Comparison of ENCODE assay signal across 14 mouse cellular contexts in the genomic region with DNA sequence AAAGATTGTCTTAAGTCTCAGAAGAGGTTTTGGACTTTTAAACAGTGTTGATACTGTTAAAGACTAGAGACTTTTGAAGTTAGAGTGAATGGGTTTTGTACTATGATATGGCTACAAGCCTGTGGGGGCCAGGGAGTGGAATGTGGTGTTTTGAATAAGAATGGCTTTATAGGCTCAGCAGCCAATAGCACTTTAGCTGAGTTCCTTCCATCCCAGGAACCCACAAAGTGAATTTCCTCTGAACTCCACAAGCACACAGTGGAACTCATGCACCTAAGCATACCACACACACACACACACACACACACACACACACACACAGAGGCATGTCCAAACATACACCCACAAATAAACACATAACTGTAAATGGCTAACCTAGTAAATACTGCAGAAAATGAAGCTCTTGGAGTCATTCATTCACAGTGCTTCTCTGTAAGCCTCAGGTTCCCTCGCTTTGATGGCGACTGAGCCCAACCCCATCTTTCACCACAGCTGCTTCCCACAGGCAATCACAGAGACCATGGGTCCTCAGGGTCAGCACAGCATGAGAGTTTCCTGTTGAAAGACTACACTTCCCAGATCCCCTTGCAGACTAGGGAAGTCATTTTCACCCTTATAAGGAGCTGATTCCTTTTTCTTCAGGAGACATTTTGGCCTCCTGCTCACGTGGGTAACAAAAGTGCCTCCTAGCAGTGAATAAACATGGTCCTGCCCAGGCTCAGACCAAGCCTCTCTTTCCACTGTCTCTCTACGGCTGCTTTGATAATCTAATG. TPM values are rescaled to one million over a fixed set of nuclear protein-coding genes. Genes with fewer than 3 reads are reported as not detected.
DNase-seq lines count a peak whose midpoint lies in the region; ATAC-seq and TF ChIP-seq lines count a peak whose summit lies in the region.
"Had no signal": no experiment of that assay in that cellular context is flagged by ENCODE, and none has a peak within 500 bp of the region (broad histone marks: within the 10 kb centered on the region; RNA-seq: fewer than 3 reads in every experiment).

No protein-coding gene starts in this region.

- DNase-seq in hindbrain, postnatal 0 days (ENCODE audit: low spot score): peak; percentile 18
- DNase-seq in hindbrain, embryonic 14.5 days (ENCODE audit: low spot score): no peak
- DNase-seq in neural tube, embryonic 11.5 days (ENCODE audit: low spot score): peak; percentile 33
- no peak for DNase-seq in neural tube, embryonic 10.5 days (ENCODE audit: extremely low spot score, low spot score)
- DNase-seq in embryonic facial prominence, embryonic 14.5 days (ENCODE audit: low spot score): peak; percentile 16
- no peak for DNase-seq in adrenal gland, adult 18-20 months (ENCODE audit: low spot score in 2 of 2)
- no peak for DNase-seq in adrenal gland, adult (ENCODE audit: inconsistent age in 2 of 2, low spot score in 1 of 2)
- no peak for DNase-seq in B cell, adult 2 months
- DNase-seq: adrenal gland, postnatal 14 days; heart, postnatal 4 days; kidney, postnatal 10 days; left cerebral cortex, postnatal 4 days had no signal

- H3K27me3 ChIP-seq in hindbrain, postnatal 0 days (ENCODE audit: insufficient read depth, low read length): no peaks in the 10 kb centered on the region
- no peaks in the 10 kb centered on the region for H3K27me3 ChIP-seq in hindbrain, embryonic 14.5 days (ENCODE audit: control insufficient read depth, insufficient read depth, low read length)
- H3K27me3 ChIP-seq in neural tube, embryonic 11.5 days (ENCODE audit: control insufficient read depth, insufficient read depth, low read length): no peaks in the 10 kb centered on the region
- no peaks in the 10 kb centered on the region for H3K27me3 ChIP-seq in embryonic facial prominence, embryonic 14.5 days (replicated peaks; ENCODE audit: control insufficient read depth, insufficient read depth, low read length)

- H3K4me3 ChIP-seq in hindbrain, postnatal 0 days (ENCODE audit: low read length): no peak overlapping the region
- H3K4me3 ChIP-seq in hindbrain, embryonic 14.5 days (replicated peaks; ENCODE audit: low read length): no peak overlapping the region
- H3K4me3 ChIP-seq in neural tube, embryonic 11.5 days (ENCODE audit: low read depth, low read length): no peak overlapping the region
- H3K4me3 ChIP-seq in embryonic facial prominence, embryonic 14.5 days (ENCODE audit: low read depth, low read length): no peak overlapping the region

- H3K9ac ChIP-seq in hindbrain, postnatal 0 days (replicated peaks; ENCODE audit: low read length): no peak overlapping the region
- no peak overlapping the region for H3K9ac ChIP-seq in hindbrain, embryonic 14.5 days
- no peak overlapping the region for H3K9ac ChIP-seq in neural tube, embryonic 11.5 days (ENCODE audit: low read length)
- H3K9ac ChIP-seq in embryonic facial prominence, embryonic 14.5 days (ENCODE audit: low read depth, low read length): no peak overlapping the region

- H3K27ac ChIP-seq in hindbrain, postnatal 0 days: no peak overlapping the region
- no peak overlapping the region for H3K27ac ChIP-seq in hindbrain, embryonic 14.5 days
- no peak overlapping the region for H3K27ac ChIP-seq in neural tube, embryonic 11.5 days (ENCODE audit: low read depth, low read length)
- no peak overlapping the region for H3K27ac ChIP-seq in embryonic facial prominence, embryonic 14.5 days (replicated peaks; ENCODE audit: low read depth, low read length)

- peak; percentile 55; the same call in 1 of the 2 replicates for ATAC-seq in hindbrain, postnatal 0 days
- no peak for ATAC-seq in hindbrain, embryonic 14.5 days (ENCODE audit: low FRiP score)
- ATAC-seq in neural tube, embryonic 11.5 days (ENCODE audit: insufficient read depth, low FRiP score, low TSS enrichment): no peak
- no peak for ATAC-seq in embryonic facial prominence, embryonic 14.5 days (ENCODE audit: low read depth)

- H3K4me1 ChIP-seq in hindbrain, postnatal 0 days (ENCODE audit: insufficient read depth, low read length): 0 out of 2 replicates have a peak, but pooled peaks cover 6% of the 10 kb centered on the region
- no peaks in the 10 kb centered on the region for H3K4me1 ChIP-seq in hindbrain, embryonic 14.5 days (replicated peaks; ENCODE audit: control insufficient read depth, insufficient read depth, low read length)
- no peaks in the 10 kb centered on the region for H3K4me1 ChIP-seq in neural tube, embryonic 11.5 days (ENCODE audit: control insufficient read depth, insufficient read depth, low read length)
- H3K4me1 ChIP-seq in embryonic facial prominence, embryonic 14.5 days (ENCODE audit: control insufficient read depth, insufficient read depth, low read length): peaks cover 4% of the 10 kb centered on the region; the same call in 1 of the 2 replicates

- H3K4me2 ChIP-seq in hindbrain, postnatal 0 days (ENCODE audit: low read depth, low read length): no peak overlapping the region
- H3K4me2 ChIP-seq in hindbrain, embryonic 14.5 days (replicated peaks): no peak overlapping the region
- H3K4me2 ChIP-seq in neural tube, embryonic 11.5 days (ENCODE audit: low read depth): no peak overlapping the region
- H3K4me2 ChIP-seq in embryonic facial prominence, embryonic 14.5 days (ENCODE audit: low read depth, low read length): no peak overlapping the region

- H3K36me3 ChIP-seq in hindbrain, postnatal 0 days (ENCODE audit: insufficient read depth, low read length): no peaks in the 10 kb centered on the region
- no peaks in the 10 kb centered on the region for H3K36me3 ChIP-seq in hindbrain, embryonic 14.5 days (replicated peaks; ENCODE audit: control insufficient read depth, insufficient read depth)
- no peaks in the 10 kb centered on the region for H3K36me3 ChIP-seq in neural tube, embryonic 11.5 days (ENCODE audit: control insufficient read depth, insufficient read depth, low read length)
- H3K36me3 ChIP-seq in embryonic facial prominence, embryonic 14.5 days (ENCODE audit: control insufficient read depth, insufficient read depth, low read length): no peaks in the 10 kb centered on the region

- no peaks in the 10 kb centered on the region for H3K9me3 ChIP-seq in hindbrain, postnatal 0 days (ENCODE audit: low read length)
- no peaks in the 10 kb centered on the region for H3K9me3 ChIP-seq in hindbrain, embryonic 14.5 days (ENCODE audit: control insufficient read depth, low read length)
- H3K9me3 ChIP-seq in neural tube, embryonic 11.5 days (ENCODE audit: control insufficient read depth, low read length): no peaks in the 10 kb centered on the region
- H3K9me3 ChIP-seq in embryonic facial prominence, embryonic 14.5 days (ENCODE audit: control insufficient read depth, low read length): no peaks in the 10 kb centered on the region

- 36% methylated on average over 4 of the region's 4 CpGs for WGBS in hindbrain, postnatal 0 days
- WGBS in hindbrain, embryonic 14.5 days: 41% methylated on average over 4 of the region's 4 CpGs
- WGBS in neural tube, embryonic 11.5 days: 31% methylated on average over 4 of the region's 4 CpGs
- 18% methylated on average over 4 of the region's 4 CpGs for WGBS in embryonic facial prominence, embryonic 14.5 days

- no peak for TF ChIP-seq CTCF in hindbrain, postnatal 0 days (IDR thresholded peaks at IDR 0.05; ENCODE audit: low read depth)

RNA-seq across cellular contexts. Expression of a gene that starts 45.5 kb away (rescaled TPM):
- total RNA-seq in hindbrain, postnatal 0 days (2014; rRNA removed): 78.3 and 87.5 TPM in 2 replicates
- polyA plus RNA-seq in hindbrain, postnatal 0 days (2015; fragmentation: Nextera tagmentation; extraction: Ambion mirVana): 33.8 and 39.7 TPM in 2 replicates
- 23.8 and 27.9 TPM in 2 replicates for polyA plus RNA-seq in hindbrain, embryonic 14.5 days (2014; fragmentation: Nextera tagmentation; extraction: Ambion mirVana)
- 2.4 and 2.5 TPM in 2 replicates for polyA plus RNA-seq in neural tube, embryonic 11.5 days (2014; fragmentation: Nextera tagmentation; extraction: Ambion mirVana)
- 0.93 and 1.3 TPM in 2 replicates for polyA plus RNA-seq in embryonic facial prominence, embryonic 14.5 days (2014; fragmentation: Nextera tagmentation; extraction: Ambion mirVana)
- total RNA-seq in adrenal gland, adult 18-20 months (2021): 1 to 10 TPM; 2.9 to 6.6 TPM
- total RNA-seq: common myeloid progenitor, adult 5-6 weeks; megakaryocyte-erythroid progenitor cell, adult 5-6 weeks had no signal

Comparison
In these comparisons a context has a peak if more than half of its experiments do, and no peak if none do; other contexts are left out.
1. DNase-seq: peak in hindbrain, postnatal 0 days (single experiment), neural tube, embryonic 11.5 days (single experiment) and embryonic facial prominence, embryonic 14.5 days (single experiment); none in hindbrain, embryonic 14.5 days (single experiment), neural tube, embryonic 10.5 days (single experiment), adrenal gland, adult 18-20 months (0 of 2), adrenal gland, adult (0 of 2) and B cell, adult 2 months (0 of 2).